Mouse (Mus musculus) embryonic facial prominence, embryonic 13.5 days (tissue): ENCODE data around the gene Btaf1. TPM values are rescaled to one million over a fixed set of nuclear protein-coding genes. Genes with fewer than 3 reads are reported as not detected.

ENCODE experiments used
- ATAC-seq: fragments of 200-750 bp; cut with Nextera tagmentation; 2 replicates; pipeline ENCODE4 v1.8.0; 2017; ENCODE audit warnings: low read depth; ENCODE audit not compliant: insufficient number of reproducible peaks, insufficient read depth, low FRiP score, low TSS enrichment
- H3K27ac ChIP-seq: fragments of 300-500 bp; sonication (generic); 2 replicates; pipeline ENCODE4 v1.5.1; 2015; ENCODE audit warnings: moderate library complexity, mild to moderate bottlenecking, inconsistent platforms
- H3K27me3 ChIP-seq: fragments of 300-500 bp; sonication (generic); 2 replicates; pipeline ENCODE4 v1.6.1; 2015; ENCODE audit warnings: mild to moderate bottlenecking, inconsistent platforms
- H3K36me3 ChIP-seq: fragments of 300-500 bp; sonication (generic); 2 replicates; pipeline ENCODE4 v1.6.1; 2015; ENCODE audit warnings: mild to moderate bottlenecking, inconsistent platforms
- H3K4me1 ChIP-seq: fragments of 300-500 bp; sonication (generic); 2 replicates; pipeline ENCODE4 v1.6.1; 2015; ENCODE audit warnings: inconsistent platforms
- H3K4me2 ChIP-seq: fragments of 300-500 bp; sonication (generic); 2 replicates; pipeline ENCODE4 v1.6.1; 2015; ENCODE audit warnings: moderate library complexity, mild to moderate bottlenecking, inconsistent platforms
- H3K4me3 ChIP-seq: fragments of 300-500 bp; sonication (generic); 2 replicates; pipeline ENCODE4 v1.5.1; 2015; ENCODE audit warnings: mild to moderate bottlenecking, inconsistent platforms
- H3K9ac ChIP-seq: fragments of 300-500 bp; sonication (generic); 2 replicates; pipeline ENCODE4 v1.6.1; 2015; ENCODE audit warnings: mild to moderate bottlenecking, inconsistent platforms
- H3K9me3 ChIP-seq: fragments of 300-500 bp; sonication (generic); 2 replicates; pipeline ENCODE4 v1.6.1; 2016; ENCODE audit warnings: inconsistent platforms
- WGBS: fragments of 180-500 bp; shearing (Covaris S2); methylation state at CpG from one replicate; pipeline ENCODE4 v1.1.7; 2015; ENCODE audit warnings: mixed read lengths; 5-methylcytosine and 5-hydroxymethylcytosine counted together
- polyA plus RNA-seq: library from polyadenylated mRNA; unstranded; fragments of >200 nt; fragmentation: Nextera tagmentation; extraction: Ambion mirVana; gene quantifications from 2 replicates; pipeline ENCODE4 v1.2.1, GENCODE M21; 2015

Btaf1 gene
- 10.6 and 11.9 TPM in 2 replicates for polyA plus RNA-seq

DNA sequence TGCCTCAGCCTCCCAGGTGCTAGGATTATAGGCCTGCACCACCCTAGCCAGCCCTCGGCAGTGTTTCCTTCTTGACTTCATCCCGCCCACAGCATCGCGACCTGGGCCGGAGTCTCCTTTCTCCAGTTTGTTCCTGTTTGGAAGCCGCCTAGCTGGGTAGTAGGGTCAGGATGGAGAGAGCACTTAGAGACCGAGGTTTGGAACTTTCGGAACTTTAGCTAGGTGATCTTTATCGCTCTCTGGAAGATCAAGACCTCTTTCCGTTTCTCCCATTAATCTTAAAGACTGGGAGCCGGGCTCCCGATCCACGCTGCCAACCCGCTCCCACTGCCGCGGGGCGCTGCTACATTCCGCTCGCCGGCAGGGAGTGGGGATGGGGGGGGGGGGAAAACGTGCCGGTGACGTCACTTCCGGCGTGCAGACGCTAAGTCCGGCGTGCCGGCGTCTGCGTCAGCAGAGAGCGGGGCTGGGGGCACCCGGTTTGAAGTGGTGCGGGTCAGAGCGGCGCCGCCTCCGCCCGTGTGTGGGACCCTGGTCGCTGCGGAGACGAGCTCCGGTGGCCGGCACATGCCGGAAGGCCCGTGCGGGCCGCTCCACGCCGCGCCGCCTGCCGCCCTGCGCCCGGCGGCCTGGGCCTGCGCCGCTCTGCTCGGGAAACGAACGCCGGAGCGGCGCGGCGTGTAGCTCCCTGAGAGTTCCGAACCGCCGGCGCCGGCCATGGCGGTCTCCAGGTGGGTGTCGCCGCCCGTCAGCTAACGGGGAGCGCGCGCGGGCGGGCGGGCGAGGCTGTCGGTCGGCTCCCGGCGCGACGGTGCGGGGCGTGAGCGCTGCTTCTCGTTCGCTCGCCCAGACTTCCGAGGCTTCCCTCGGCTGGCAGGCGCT, at the start of gene Btaf1:
Gene Btaf1 (plus strand): TSS at position 409 of the 882 bp plus-strand sequence.
- Histone ChIP-seq H3K4me1 (peaks cover 22% of the 10 kb centered on the region), H3K27me3 (no peaks in the 10 kb centered on the region), H3K4me2 (peak within 1 kb of the TSS; percentile 81), H3K4me3 (peak within 1 kb of the TSS; percentile 89), H3K36me3 (no peaks in the 10 kb centered on the region), H3K9ac (peak within 1 kb of the TSS; percentile 93), H3K27ac (peak within 1 kb of the TSS; percentile 96), H3K9me3 (no peaks in the 10 kb centered on the region)
- WGBS, result under 1% methylated on average over 98 of the region's 98 CpGs
- peak; percentile 96 for ATAC-seq

DNA sequence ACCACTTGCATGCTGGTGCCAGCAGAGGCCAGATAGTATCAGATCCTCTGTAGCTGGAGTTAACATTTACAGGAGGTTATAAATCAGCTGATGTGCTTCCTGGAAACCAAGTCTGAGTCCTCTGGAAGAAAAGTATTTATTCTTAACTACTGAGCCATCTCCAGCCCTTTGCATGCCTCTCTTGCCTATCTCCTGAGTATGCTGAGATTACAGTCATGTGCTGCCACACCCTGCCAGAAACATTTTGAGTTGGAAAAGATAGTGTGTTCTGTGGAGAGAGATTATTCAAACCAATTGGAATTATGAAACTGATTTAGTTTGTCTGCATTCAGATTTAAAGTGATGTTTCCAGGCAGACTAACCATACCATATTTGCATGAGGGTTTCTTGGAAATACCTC, 48.5 kb upstream of the Btaf1 start:
- H3K27ac ChIP-seq, result no peak overlapping the region
- H3K36me3 ChIP-seq, result peaks cover 84% of the 10 kb centered on the region
- no peak overlapping the region for H3K4me2 ChIP-seq
- no peak overlapping the region for H3K9ac ChIP-seq
- H3K27me3 ChIP-seq, result no peaks in the 10 kb centered on the region
- H3K4me1 ChIP-seq, result no peaks in the 10 kb centered on the region
- ATAC-seq, result no peak
- no peaks in the 10 kb centered on the region for H3K9me3 ChIP-seq
- no peak overlapping the region for H3K4me3 ChIP-seq

DNA sequence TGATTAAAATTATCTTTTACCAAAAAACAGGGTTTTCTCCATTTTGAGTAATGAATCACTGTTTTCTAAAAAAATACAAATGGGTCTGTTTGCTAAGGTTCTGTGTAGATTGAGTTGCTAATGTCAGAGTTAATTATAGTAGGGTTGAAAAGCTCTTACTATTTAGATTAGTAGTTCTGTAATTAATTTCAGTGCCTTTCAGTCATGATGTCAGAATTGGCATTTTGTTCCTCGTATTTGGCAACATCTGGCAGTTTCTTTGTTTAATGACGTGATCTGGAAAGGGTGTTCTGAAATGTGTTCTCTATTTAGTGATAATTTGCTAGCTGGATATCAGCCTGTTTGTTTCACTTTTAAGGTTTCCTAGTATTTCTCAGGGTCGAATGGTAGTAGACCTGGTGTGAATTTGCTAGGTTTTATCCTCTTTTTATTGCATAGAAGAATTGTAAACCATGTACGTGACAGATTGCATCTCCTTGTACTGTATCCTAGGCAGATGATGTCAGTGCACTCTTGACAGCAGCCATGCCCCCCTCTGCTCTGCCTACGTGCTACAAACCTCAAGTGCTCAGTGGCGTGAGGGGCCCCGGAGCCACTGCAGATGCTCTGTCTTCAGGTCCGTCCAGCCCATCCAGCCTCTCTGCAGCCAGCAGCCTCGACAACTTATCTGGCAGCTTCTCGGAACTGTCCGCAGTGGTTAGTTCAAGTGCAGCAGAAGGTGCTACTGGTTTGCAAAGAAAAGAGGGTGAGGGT, 47.0 kb upstream of the Btaf1 start:
- H3K27me3 ChIP-seq, result no peaks in the 10 kb centered on the region
- ATAC-seq, result no peak
- no peaks in the 10 kb centered on the region for H3K4me1 ChIP-seq
- no peak overlapping the region for H3K27ac ChIP-seq
- H3K4me3 ChIP-seq, result no peak overlapping the region
- H3K9me3 ChIP-seq, result no peaks in the 10 kb centered on the region
- no peak overlapping the region for H3K4me2 ChIP-seq
- 74% methylated on average over 11 of the region's 11 CpGs for WGBS
- no peak overlapping the region for H3K9ac ChIP-seq
- H3K36me3 ChIP-seq, result peaks cover 86% of the 10 kb centered on the region

DNA sequence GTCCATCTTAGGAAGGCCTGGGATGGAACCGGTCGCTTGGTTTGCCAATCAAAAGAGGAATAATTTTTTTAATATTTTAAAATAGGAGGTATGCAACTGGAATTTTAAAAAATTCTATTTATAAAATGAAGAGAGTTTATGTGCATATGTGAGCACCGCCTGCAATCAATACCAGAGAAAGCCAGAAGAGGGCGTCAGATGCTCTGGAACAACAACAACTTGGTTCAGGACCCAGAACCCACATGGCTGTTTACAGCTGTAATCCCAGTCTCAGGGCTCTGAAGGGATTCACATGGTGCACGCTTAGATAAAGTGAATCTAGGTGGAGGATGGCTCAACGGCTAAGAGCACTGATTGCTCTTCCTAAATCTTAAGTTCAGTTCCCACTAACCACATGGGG, 42.8 kb upstream of the Btaf1 start:
- H3K36me3 ChIP-seq, result peaks cover 88% of the 10 kb centered on the region
- no peaks in the 10 kb centered on the region for H3K9me3 ChIP-seq
- 79% methylated on average over 6 of the region's 6 CpGs for WGBS
- H3K4me2 ChIP-seq, result no peak overlapping the region
- H3K27ac ChIP-seq, result no peak overlapping the region
- H3K4me3 ChIP-seq, result no peak overlapping the region
- H3K9ac ChIP-seq, result no peak overlapping the region
- H3K27me3 ChIP-seq, result no peaks in the 10 kb centered on the region
- no peak for ATAC-seq
- no peaks in the 10 kb centered on the region for H3K4me1 ChIP-seq

GRCm38 (mm10) chr19:36886316-36886715, 39.6 kb upstream of the Btaf1 start:
- Histone ChIP-seq H3K9me3 (no peaks in the 10 kb centered on the region), H3K4me1 (no peaks in the 10 kb centered on the region), H3K4me3 (no peak overlapping the region), H3K4me2 (no peak overlapping the region), H3K27me3 (no peaks in the 10 kb centered on the region), H3K36me3 (peaks cover 93% of the 10 kb centered on the region), H3K9ac (no peak overlapping the region), H3K27ac (no peak overlapping the region)
- WGBS, result 82% methylated on average over 2 of the region's 2 CpGs
- no peak for ATAC-seq

- H3K27me3 ChIP-seq, result no peaks in the 10 kb centered on the region
- H3K4me2 ChIP-seq, result no peak overlapping the region
- no peaks in the 10 kb centered on the region for H3K9me3 ChIP-seq
- peaks cover 87% of the 10 kb centered on the region for H3K36me3 ChIP-seq
- no peak overlapping the region for H3K9ac ChIP-seq
- ATAC-seq, result no peak
- H3K4me1 ChIP-seq, result no peaks in the 10 kb centered on the region
- H3K27ac ChIP-seq, result no peak overlapping the region
- WGBS, result 80% methylated on average over 3 of the region's 3 CpGs
- no peak overlapping the region for H3K4me3 ChIP-seq
These were observed 38.2 kb upstream of the Btaf1 start for GRCm38 (mm10) chr19:36887706-36888105.

DNA sequence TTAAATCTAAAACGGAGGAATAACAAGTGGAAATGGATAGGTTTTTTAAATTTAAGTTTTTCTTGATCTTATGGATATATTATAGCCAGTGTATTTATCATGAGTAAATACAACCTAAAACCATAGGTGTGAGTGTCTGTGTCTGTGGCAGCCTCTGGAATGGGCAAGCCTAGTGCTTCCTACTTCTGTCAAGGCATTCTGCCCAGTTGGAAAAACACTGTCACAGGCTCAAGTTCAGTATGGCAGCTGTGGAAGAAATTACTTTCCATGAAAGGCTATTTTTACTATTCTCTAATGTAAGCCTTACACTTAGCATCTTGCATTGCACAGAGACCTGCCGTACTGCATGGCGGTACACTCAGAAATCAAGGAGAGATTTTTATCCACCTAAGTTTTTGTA, 34.1 kb upstream of the Btaf1 start:
- Histone ChIP-seq H3K9ac (no peak overlapping the region), H3K27ac (no peak overlapping the region), H3K4me1 (peaks cover 2% of the 10 kb centered on the region), H3K36me3 (peaks cover 68% of the 10 kb centered on the region), H3K9me3 (no peaks in the 10 kb centered on the region), H3K4me2 (no peak overlapping the region), H3K27me3 (no peaks in the 10 kb centered on the region), H3K4me3 (no peak overlapping the region)
- WGBS, result 86% methylated on average over 3 of the region's 3 CpGs
- no peak for ATAC-seq

GRCm38 (mm10) chr19:36896791-36897569, 28.9 kb upstream of the Btaf1 start:
- Histone ChIP-seq H3K4me2 (no peak overlapping the region), H3K36me3 (peaks cover 19% of the 10 kb centered on the region), H3K27me3 (no peaks in the 10 kb centered on the region), H3K27ac (no peak overlapping the region), H3K9me3 (no peaks in the 10 kb centered on the region), H3K9ac (no peak overlapping the region), H3K4me1 (peaks cover 7% of the 10 kb centered on the region), H3K4me3 (no peak overlapping the region)
- 23% methylated on average over 10 of the region's 10 CpGs for WGBS
- ATAC-seq, result no peak

DNA sequence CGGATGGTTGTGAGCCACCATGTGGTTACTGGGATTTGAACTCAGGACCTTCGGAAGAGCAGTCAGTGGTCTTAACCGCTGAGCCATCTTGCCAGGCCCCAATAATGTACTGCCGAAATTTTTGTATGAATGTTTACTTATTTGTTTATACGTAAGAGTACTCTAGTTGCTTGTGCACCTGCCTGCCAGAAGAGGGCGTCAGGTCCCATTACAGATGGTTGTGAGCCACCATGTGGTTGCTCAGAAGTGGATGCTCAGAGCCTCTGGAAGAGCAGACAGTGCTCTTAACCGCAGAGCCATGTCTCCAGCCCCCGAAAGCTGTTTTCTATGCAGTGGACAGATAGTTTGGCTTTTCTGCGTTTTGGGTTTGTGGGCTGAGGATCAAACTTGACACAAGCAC, 28.1 kb upstream of the Btaf1 start:
- no peak overlapping the region for H3K4me2 ChIP-seq
- H3K9ac ChIP-seq, result no peak overlapping the region
- WGBS, result 44% methylated on average over 9 of the region's 9 CpGs
- H3K9me3 ChIP-seq, result no peaks in the 10 kb centered on the region
- peaks cover 7% of the 10 kb centered on the region for H3K4me1 ChIP-seq
- H3K27me3 ChIP-seq, result no peaks in the 10 kb centered on the region
- no peak overlapping the region for H3K4me3 ChIP-seq
- no peak for ATAC-seq
- H3K36me3 ChIP-seq, result peaks cover 18% of the 10 kb centered on the region
- no peak overlapping the region for H3K27ac ChIP-seq

- WGBS, result 35% methylated on average over 7 of the region's 7 CpGs
- no peak overlapping the region for H3K9ac ChIP-seq
- peaks cover 5% of the 10 kb centered on the region; the same call in 1 of the 2 replicates for H3K4me1 ChIP-seq
These were observed 22.5 kb upstream of the Btaf1 start for GRCm38 (mm10) chr19:36903377-36903776.

DNA sequence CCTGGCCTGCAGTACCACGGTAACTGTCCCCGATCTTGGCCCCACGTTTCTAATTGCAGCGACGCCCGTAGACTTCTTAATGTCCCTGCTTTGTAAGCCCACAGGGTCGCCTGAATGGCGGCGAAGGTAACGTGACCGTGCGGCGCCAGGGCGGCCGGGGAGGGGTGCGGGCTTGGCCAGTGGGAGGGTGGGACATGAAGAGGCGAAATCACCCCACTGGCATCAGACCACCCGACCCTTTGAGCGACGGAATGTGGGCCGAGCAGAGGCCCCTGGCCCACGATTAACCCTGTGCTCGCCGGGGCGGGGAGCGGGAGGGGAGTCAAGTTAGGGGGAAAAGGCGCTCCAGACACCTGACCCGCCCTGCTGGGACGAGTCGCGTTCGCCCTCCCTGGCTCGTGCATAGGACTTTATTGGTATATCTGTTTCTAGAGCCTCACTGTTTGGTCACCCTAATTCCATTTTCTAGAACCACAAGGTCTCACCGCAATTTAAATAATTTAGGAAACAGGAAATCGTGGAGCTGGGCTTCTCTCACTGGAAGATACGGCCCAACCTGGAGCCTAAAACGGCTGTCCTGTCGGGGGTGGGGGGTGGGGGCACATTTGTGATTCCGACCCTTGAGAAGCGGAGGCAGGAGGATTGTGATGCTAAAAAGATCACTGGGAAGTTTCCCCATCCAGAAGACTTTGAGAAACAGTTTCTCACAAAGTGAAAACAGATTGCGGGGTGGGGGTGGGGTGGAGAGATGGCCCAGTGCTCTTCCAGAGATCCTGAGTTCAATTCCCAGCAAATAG, 21.5 kb upstream of the Btaf1 start:
- peaks cover 5% of the 10 kb centered on the region; the same call in 1 of the 2 replicates for H3K4me1 ChIP-seq
- peak overlapping the region; percentile 84 for H3K4me2 ChIP-seq
- no peaks in the 10 kb centered on the region for H3K9me3 ChIP-seq
- WGBS, result 1% methylated on average over 41 of the region's 41 CpGs
- H3K27me3 ChIP-seq, result no peaks in the 10 kb centered on the region
- peak; percentile 63; the same call in 1 of the 2 replicates for ATAC-seq
- H3K27ac ChIP-seq, result no peak overlapping the region
- H3K4me3 ChIP-seq, result peak overlapping the region; percentile 58
- no peaks in the 10 kb centered on the region for H3K36me3 ChIP-seq
- peak overlapping the region; percentile 80 for H3K9ac ChIP-seq

More at GRCm38 (mm10) chr19:36903377-36903776, 22.5 kb upstream of the Btaf1 start:
- Histone ChIP-seq H3K4me3 (peak overlapping the region; percentile 58), H3K36me3 (no peaks in the 10 kb centered on the region), H3K27ac (no peak overlapping the region), H3K4me2 (peak overlapping the region; percentile 84), H3K27me3 (no peaks in the 10 kb centered on the region), H3K9me3 (no peaks in the 10 kb centered on the region)
- no peak for ATAC-seq
